Mouse (Mus musculus): ENCODE data around the gene Calhm2. TPM values are rescaled to one million over a fixed set of nuclear protein-coding genes. Genes with fewer than 3 reads are reported as not detected.

Calhm2 gene
- polyA plus RNA-seq, 1 experiment: not detected

DNA sequence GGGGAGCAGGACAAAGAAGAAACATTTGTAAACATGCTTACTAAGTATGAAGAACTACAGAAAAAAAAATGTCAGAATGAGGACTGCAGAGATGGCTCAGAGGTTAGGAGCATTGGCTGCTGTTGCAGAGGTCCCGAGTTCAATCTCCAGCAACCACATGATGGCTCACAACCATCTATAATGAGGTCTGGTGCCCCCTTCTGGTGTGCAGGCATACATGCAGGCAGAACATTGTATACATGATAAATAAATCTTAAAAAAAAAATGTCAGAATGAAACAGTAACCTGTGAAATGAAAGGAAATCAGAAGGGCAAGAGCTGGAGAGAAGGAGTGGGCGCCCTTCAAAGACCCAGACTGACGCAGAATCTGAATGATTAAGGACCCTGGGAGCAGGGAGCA is 72.2 kb downstream of the Calhm2 start:
- Histone ChIP-seq H3K27ac (ENCODE audit: insufficient read depth, low read depth, low read length) (no peak overlapping the region), H3K4me1 (ENCODE audit: control insufficient read depth, insufficient read depth, low read length) (peaks cover 3% of the 10 kb centered on the region; the same call in 1 of the 2 replicates), H3K4me3 (ENCODE audit: insufficient read depth, low read depth, low read length) (no peak overlapping the region)
- 91% methylated on average over 3 of the region's 3 CpGs for WGBS
- TF ChIP-seq CTCF (IDR thresholded peaks at IDR 0.05; ENCODE audit: insufficient read depth, low read depth, low read length): no peak
- TF ChIP-seq POLR2A (IDR thresholded peaks at IDR 0.05; ENCODE audit: insufficient read depth, low read depth, low read length): no peak

GRCm38 (mm10) chr19:47057684-47058083 is 80.4 kb downstream of the Calhm2 start:
- TF ChIP-seq POLR2A (IDR thresholded peaks at IDR 0.05; ENCODE audit: insufficient read depth, low read depth, low read length): no peak
- no peak for TF ChIP-seq CTCF (IDR thresholded peaks at IDR 0.05; ENCODE audit: insufficient read depth, low read depth, low read length)
- 57% methylated on average over 1 of the region's 1 CpGs for WGBS
- H3K4me1 ChIP-seq (ENCODE audit: control insufficient read depth, insufficient read depth, low read length): no peaks in the 10 kb centered on the region
- H3K4me3 ChIP-seq (ENCODE audit: insufficient read depth, low read depth, low read length): no peak overlapping the region
- no peak overlapping the region for H3K27ac ChIP-seq (ENCODE audit: insufficient read depth, low read depth, low read length)

Other genes starting within 250 kb of the Calhm2 start
- gene Ina, start 123.6 kb downstream of the Calhm2 start, polyA plus RNA-seq (2012; ENCODE audit: insufficient read depth, insufficient read length, low replicate concordance, missing spikeins): not detected in 2 replicates
- not detected in 2 replicates for gene Nt5c2, start 123.1 kb downstream of the Calhm2 start, polyA plus RNA-seq (2012; ENCODE audit: insufficient read depth, insufficient read length, low replicate concordance, missing spikeins)
- not detected in 2 replicates for gene Pcgf6, start 87.4 kb downstream of the Calhm2 start, polyA plus RNA-seq (2012; ENCODE audit: insufficient read depth, insufficient read length, low replicate concordance, missing spikeins)
- gene Taf5, start 70.5 kb downstream of the Calhm2 start, polyA plus RNA-seq (2012; ENCODE audit: insufficient read depth, insufficient read length, low replicate concordance, missing spikeins): not detected in 2 replicates
- not detected in 2 replicates for gene Usmg5, start 47.6 kb downstream of the Calhm2 start, polyA plus RNA-seq (2012; ENCODE audit: insufficient read depth, insufficient read length, low replicate concordance, missing spikeins)
- not detected in 2 replicates for gene Pdcd11, start 47.5 kb downstream of the Calhm2 start, polyA plus RNA-seq (2012; ENCODE audit: insufficient read depth, insufficient read length, low replicate concordance, missing spikeins)
- gene Calhm1, start 6.0 kb upstream of the Calhm2 start, polyA plus RNA-seq (2012; ENCODE audit: insufficient read depth, insufficient read length, low replicate concordance, missing spikeins): not detected in 2 replicates
- gene Calhm3, start 19.5 kb upstream of the Calhm2 start, polyA plus RNA-seq (2012; ENCODE audit: insufficient read depth, insufficient read length, low replicate concordance, missing spikeins): not detected in 2 replicates
- not detected in 2 replicates for gene Neurl1a, start 40.5 kb upstream of the Calhm2 start, polyA plus RNA-seq (2012; ENCODE audit: insufficient read depth, insufficient read length, low replicate concordance, missing spikeins)